Mouse (Mus musculus) erythroblast, embryonic 14.5 days (primary cell): ENCODE data around the gene Plekhm1. TPM values are rescaled to one million over a fixed set of nuclear protein-coding genes. Genes with fewer than 3 reads are reported as not detected.

Experiments used
- H3K27me3 ChIP-seq: 2 replicates; pipeline ENCODE4 v1.6.1; 2012; ENCODE audit warnings: inconsistent platforms; ENCODE audit not compliant: control insufficient read depth
- H3K36me3 ChIP-seq: 2 replicates; pipeline ENCODE4 v1.6.1; 2012; ENCODE audit warnings: mild to moderate bottlenecking, inconsistent platforms; ENCODE audit not compliant: control insufficient read depth
- H3K4me1 ChIP-seq: 2 replicates; pipeline ENCODE4 v1.6.1; 2012; ENCODE audit warnings: inconsistent platforms; ENCODE audit not compliant: control insufficient read depth
- H3K4me3 ChIP-seq: replicated peaks from 2 replicates; pipeline ENCODE3; 2012; ENCODE audit warnings: moderate library complexity, mild to moderate bottlenecking, inconsistent platforms
- H3K9me3 ChIP-seq: 2 replicates; pipeline ENCODE4 v1.6.1; 2012; ENCODE audit warnings: low read length, inconsistent platforms, mixed read lengths; ENCODE audit not compliant: control insufficient read depth
- GATA1 ChIP-seq: IDR thresholded peaks from 2 replicates; pipeline ENCODE4 v1.6.1; 2012; ENCODE audit warnings: low read length, inconsistent platforms, mixed read lengths
- TAL1 ChIP-seq: IDR thresholded peaks from 3 replicates; pipeline ENCODE4 v1.6.1; 2012; ENCODE audit warnings: low read length, inconsistent platforms, mixed read lengths
- polyA plus RNA-seq: library from polyadenylated mRNA; stranded (reverse); fragments of >175 nt; gene quantifications from 2 replicates; pipeline ENCODE4 v1.2.3, GENCODE M21; 2012

Plekhm1 gene
- polyA plus RNA-seq, 1 experiment = 0.51 TPM

DNA sequence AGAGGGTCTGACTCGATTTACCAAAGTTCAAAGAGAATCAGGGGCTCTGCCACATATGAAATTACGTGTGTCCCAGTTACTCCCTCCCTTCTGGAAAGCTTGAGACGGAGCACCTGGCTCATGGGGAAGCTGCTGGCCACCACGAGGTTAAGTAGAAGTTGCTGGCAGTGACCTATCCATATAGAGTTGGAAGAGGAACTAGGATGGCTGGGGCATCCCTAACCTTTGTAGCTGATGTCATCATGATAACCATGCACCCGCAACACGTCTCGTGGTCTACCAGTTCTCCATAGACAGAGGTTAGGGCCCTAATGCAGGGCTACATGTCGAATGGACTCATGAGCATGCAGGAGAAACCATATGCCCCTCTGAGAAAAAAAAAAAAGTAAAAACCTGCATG lies 92.3 kb downstream of the Plekhm1 start:
- Histone ChIP-seq H3K4me1 (no peaks in the 10 kb centered on the region), H3K4me3 (no peak overlapping the region), H3K9me3 (no peaks in the 10 kb centered on the region), H3K27me3 (no peaks in the 10 kb centered on the region), H3K36me3 (no peaks in the 10 kb centered on the region)
- TF ChIP-seq TAL1 (no peak), GATA1 (no peak)

DNA sequence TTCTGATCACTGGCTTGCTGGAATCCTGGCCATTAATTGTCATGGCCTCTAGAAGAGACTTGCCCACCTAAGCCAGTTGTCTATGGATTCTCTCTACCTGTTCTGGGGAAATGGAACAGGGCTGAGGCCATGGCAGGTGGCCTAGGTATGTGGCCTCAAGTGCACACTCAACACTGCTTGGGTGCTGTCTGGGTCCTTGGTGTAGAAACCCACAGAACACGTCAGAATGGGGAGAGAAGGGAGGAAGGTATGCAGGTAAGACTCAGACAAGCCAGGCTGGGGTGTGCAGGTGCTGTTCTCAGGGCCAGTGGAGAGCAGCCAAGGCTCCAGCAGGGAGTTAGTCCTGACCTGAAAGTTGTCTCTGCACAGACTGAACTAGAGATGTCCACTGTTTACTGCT lies 94.4 kb downstream of the Plekhm1 start:
- Histone ChIP-seq H3K4me1 (no peaks in the 10 kb centered on the region), H3K4me3 (no peak overlapping the region), H3K27me3 (no peaks in the 10 kb centered on the region), H3K36me3 (no peaks in the 10 kb centered on the region), H3K9me3 (no peaks in the 10 kb centered on the region)
- TF ChIP-seq TAL1 = no peak
- no peak for TF ChIP-seq GATA1

- Histone ChIP-seq H3K9me3 (no peaks in the 10 kb centered on the region), H3K36me3 (no peaks in the 10 kb centered on the region), H3K4me1 (no peaks in the 10 kb centered on the region), H3K27me3 (peaks cover 15% of the 10 kb centered on the region), H3K4me3 (no peak overlapping the region)
- TF ChIP-seq TAL1 = no peak
- no peak for TF ChIP-seq GATA1
These were observed 97.1 kb downstream of the Plekhm1 start for GRCm38 (mm10) chr11:103315379-103315778.

DNA sequence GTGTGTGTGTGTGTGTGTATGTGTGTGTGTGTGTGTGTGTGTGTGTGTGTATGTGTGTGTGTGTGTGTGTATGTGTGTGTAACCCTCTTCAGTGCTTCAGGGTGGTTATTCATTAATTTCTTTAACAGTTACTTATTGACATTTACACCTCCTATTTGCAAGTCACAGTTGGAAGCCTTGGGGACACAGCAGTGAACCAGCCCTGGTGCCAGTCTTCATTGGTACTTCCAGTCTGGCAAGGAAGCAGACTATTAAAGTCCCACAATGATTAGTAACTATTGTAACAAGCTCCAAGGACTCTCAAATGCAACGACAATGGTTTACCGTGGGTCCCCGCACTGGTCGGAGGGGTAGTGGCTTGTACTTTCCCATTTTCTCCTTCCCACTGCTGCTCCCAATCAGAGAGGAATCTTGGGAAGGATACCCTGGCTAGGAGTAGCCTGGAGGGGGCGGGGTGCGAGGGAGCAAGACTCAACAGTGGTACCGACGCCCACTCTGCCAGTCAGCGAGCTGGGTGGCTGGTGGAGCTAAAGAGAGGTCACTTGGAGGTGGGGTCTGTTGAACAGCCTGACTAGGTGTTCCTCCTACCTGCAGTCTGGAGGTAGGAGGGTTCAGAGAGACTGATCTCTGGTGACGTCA lies 97.6 kb downstream of the Plekhm1 start:
- Histone ChIP-seq H3K9me3 (no peaks in the 10 kb centered on the region), H3K4me3 (no peak overlapping the region), H3K36me3 (no peaks in the 10 kb centered on the region), H3K4me1 (no peaks in the 10 kb centered on the region), H3K27me3 (peaks cover 15% of the 10 kb centered on the region)
- TF ChIP-seq GATA1 (no peak), TAL1 (no peak)

Other genes with a start within 250 kb of the Plekhm1 start
- gene Fmnl1, start 241.6 kb downstream of the Plekhm1 start, polyA plus RNA-seq = 0.20 and 0.39 TPM in 2 replicates
- not detected in 2 replicates for gene 1700023F06Rik, start 204.1 kb downstream of the Plekhm1 start, polyA plus RNA-seq
- gene Spata32, start 194.3 kb downstream of the Plekhm1 start, polyA plus RNA-seq = not detected in 2 replicates
- gene Map3k14, start 145.2 kb downstream of the Plekhm1 start, polyA plus RNA-seq = 0.01 and 0.04 TPM in 2 replicates
- 0.27 and 0.48 TPM in 2 replicates for gene Arhgap27, start 49.0 kb downstream of the Plekhm1 start, polyA plus RNA-seq
- under 0.01 TPM in 1 of 2 replicates, not detected in the other for gene Lrrc37a, start 91.9 kb upstream of the Plekhm1 start, polyA plus RNA-seq
- 0.01 TPM in 1 of 2 replicates, not detected in the other for gene Gm884, start 208.5 kb upstream of the Plekhm1 start, polyA plus RNA-seq
- gene Lyzl6, start 226.2 kb upstream of the Plekhm1 start, polyA plus RNA-seq = not detected in 2 replicates
- not detected in 2 replicates for gene Rprml, start 236.9 kb upstream of the Plekhm1 start, polyA plus RNA-seq